Mouse (Mus musculus): Measurements from ENCODE around the gene Zdhhc23. TPM values are rescaled to one million over a fixed set of nuclear protein-coding genes. Genes with fewer than 3 reads are reported as not detected.

Zdhhc23 gene
- polyA plus RNA-seq, 1 experiment: 3.2 TPM

- H3K9ac ChIP-seq (ENCODE audit: low read depth, poor library complexity, severe bottlenecking): no peak overlapping the region
- H3K27me3 ChIP-seq (ENCODE audit: control insufficient read depth, insufficient read depth, low read length, poor library complexity, severe bottlenecking): no peaks in the 10 kb centered on the region
- H3K36me3 ChIP-seq (ENCODE audit: control insufficient read depth, insufficient read depth, low read length, poor library complexity, severe bottlenecking): no peaks in the 10 kb centered on the region
- no peak overlapping the region for H3K27ac ChIP-seq (ENCODE audit: insufficient read depth, low read length)
- no peak overlapping the region for H3K4me3 ChIP-seq (ENCODE audit: low read depth, low read length)
- TF ChIP-seq CTCF (IDR thresholded peaks at IDR 0.05; ENCODE audit: low read depth, low read length) (no peak), EP300 (IDR thresholded peaks at IDR 0.05; ENCODE audit: insufficient read depth, low read depth, low read length) (no peak), POLR2A (IDR thresholded peaks at IDR 0.05; ENCODE audit: insufficient read depth, low read length) (no peak)
- H3K9me3 ChIP-seq (replicated peaks; ENCODE audit: control insufficient read depth, insufficient read depth, low read length, poor library complexity, severe bottlenecking): no peaks in the 10 kb centered on the region
- no peaks in the 10 kb centered on the region for H3K4me1 ChIP-seq (ENCODE audit: control insufficient read depth, insufficient read depth, low read length)
These were observed 47.3 kb downstream of the Zdhhc23 start for GRCm38 (mm10) chr16:43932319-43932718.

GRCm38 (mm10) chr16:43931502-43931901, 48.1 kb downstream of the Zdhhc23 start:
- no peak overlapping the region for H3K4me3 ChIP-seq (ENCODE audit: low read depth, low read length)
- no peaks in the 10 kb centered on the region for H3K9me3 ChIP-seq (replicated peaks; ENCODE audit: control insufficient read depth, insufficient read depth, low read length, poor library complexity, severe bottlenecking)
- H3K27me3 ChIP-seq (ENCODE audit: control insufficient read depth, insufficient read depth, low read length, poor library complexity, severe bottlenecking): no peaks in the 10 kb centered on the region
- TF ChIP-seq EP300 (IDR thresholded peaks at IDR 0.05; ENCODE audit: insufficient read depth, low read depth, low read length): no peak
- no peak for TF ChIP-seq CTCF (IDR thresholded peaks at IDR 0.05; ENCODE audit: low read depth, low read length)
- TF ChIP-seq POLR2A (IDR thresholded peaks at IDR 0.05; ENCODE audit: insufficient read depth, low read length): no peak
- no peaks in the 10 kb centered on the region for H3K4me1 ChIP-seq (ENCODE audit: control insufficient read depth, insufficient read depth, low read length)
- no peak overlapping the region for H3K9ac ChIP-seq (ENCODE audit: low read depth, poor library complexity, severe bottlenecking)
- H3K27ac ChIP-seq (ENCODE audit: insufficient read depth, low read length): no peak overlapping the region
- no peaks in the 10 kb centered on the region for H3K36me3 ChIP-seq (ENCODE audit: control insufficient read depth, insufficient read depth, low read length, poor library complexity, severe bottlenecking)

- no peak overlapping the region for H3K9ac ChIP-seq (ENCODE audit: low read depth, poor library complexity, severe bottlenecking)
- H3K4me1 ChIP-seq (ENCODE audit: control insufficient read depth, insufficient read depth, low read length): no peaks in the 10 kb centered on the region
- H3K27me3 ChIP-seq (ENCODE audit: control insufficient read depth, insufficient read depth, low read length, poor library complexity, severe bottlenecking): no peaks in the 10 kb centered on the region
- H3K27ac ChIP-seq (ENCODE audit: insufficient read depth, low read length): no peak overlapping the region
- no peak overlapping the region for H3K4me3 ChIP-seq (ENCODE audit: low read depth, low read length)
- H3K9me3 ChIP-seq (replicated peaks; ENCODE audit: control insufficient read depth, insufficient read depth, low read length, poor library complexity, severe bottlenecking): no peaks in the 10 kb centered on the region
- no peaks in the 10 kb centered on the region for H3K36me3 ChIP-seq (ENCODE audit: control insufficient read depth, insufficient read depth, low read length, poor library complexity, severe bottlenecking)
- TF ChIP-seq CTCF (IDR thresholded peaks at IDR 0.05; ENCODE audit: low read depth, low read length) (no peak), POLR2A (IDR thresholded peaks at IDR 0.05; ENCODE audit: insufficient read depth, low read length) (no peak), EP300 (IDR thresholded peaks at IDR 0.05; ENCODE audit: insufficient read depth, low read depth, low read length) (no peak)
These were observed 49.0 kb downstream of the Zdhhc23 start for GRCm38 (mm10) chr16:43930577-43930976.

GRCm38 (mm10) chr16:43926341-43926859, 53.2 kb downstream of the Zdhhc23 start, which contains the start of gene Qtrt2:
Qtrt2 (minus strand) TSS chr16:43926809.
- Histone ChIP-seq H3K27ac (ENCODE audit: insufficient read depth, low read length) (peak within 1 kb of the TSS; percentile 54; the same call in 1 of the 2 replicates), H3K4me3 (ENCODE audit: low read depth, low read length) (no peak within 1 kb of the TSS), H3K27me3 (ENCODE audit: control insufficient read depth, insufficient read depth, low read length, poor library complexity, severe bottlenecking) (no peaks in the 10 kb centered on the region), H3K9me3 (replicated peaks; ENCODE audit: control insufficient read depth, insufficient read depth, low read length, poor library complexity, severe bottlenecking) (no peaks in the 10 kb centered on the region), H3K4me1 (ENCODE audit: control insufficient read depth, insufficient read depth, low read length) (no peaks in the 10 kb centered on the region), H3K36me3 (ENCODE audit: control insufficient read depth, insufficient read depth, low read length, poor library complexity, severe bottlenecking) (no peaks in the 10 kb centered on the region), H3K9ac (ENCODE audit: low read depth, poor library complexity, severe bottlenecking) (no peak within 1 kb of the TSS)
- TF ChIP-seq EP300 (IDR thresholded peaks at IDR 0.05; ENCODE audit: insufficient read depth, low read depth, low read length) (no peak), POLR2A (IDR thresholded peaks at IDR 0.05; ENCODE audit: insufficient read depth, low read length) (no peak), CTCF (IDR thresholded peaks at IDR 0.05; ENCODE audit: low read depth, low read length) (no peak)

GRCm38 (mm10) chr16:43925846-43926245, 53.7 kb downstream of the Zdhhc23 start:
- Histone ChIP-seq H3K9ac (ENCODE audit: low read depth, poor library complexity, severe bottlenecking) (no peak overlapping the region), H3K27me3 (ENCODE audit: control insufficient read depth, insufficient read depth, low read length, poor library complexity, severe bottlenecking) (no peaks in the 10 kb centered on the region), H3K4me1 (ENCODE audit: control insufficient read depth, insufficient read depth, low read length) (no peaks in the 10 kb centered on the region), H3K9me3 (replicated peaks; ENCODE audit: control insufficient read depth, insufficient read depth, low read length, poor library complexity, severe bottlenecking) (no peaks in the 10 kb centered on the region), H3K27ac (ENCODE audit: insufficient read depth, low read length) (0 out of 2 replicates have a peak overlapping the region, but pooled peaks have one; percentile 54), H3K4me3 (ENCODE audit: low read depth, low read length) (no peak overlapping the region), H3K36me3 (ENCODE audit: control insufficient read depth, insufficient read depth, low read length, poor library complexity, severe bottlenecking) (no peaks in the 10 kb centered on the region)
- TF ChIP-seq EP300 (IDR thresholded peaks at IDR 0.05; ENCODE audit: insufficient read depth, low read depth, low read length) (no peak), CTCF (IDR thresholded peaks at IDR 0.05; ENCODE audit: low read depth, low read length) (no peak), POLR2A (IDR thresholded peaks at IDR 0.05; ENCODE audit: insufficient read depth, low read length) (no peak)

- no peaks in the 10 kb centered on the region for H3K27me3 ChIP-seq (ENCODE audit: control insufficient read depth, insufficient read depth, low read length, poor library complexity, severe bottlenecking)
- H3K4me1 ChIP-seq (ENCODE audit: control insufficient read depth, insufficient read depth, low read length): no peaks in the 10 kb centered on the region
- H3K9me3 ChIP-seq (replicated peaks; ENCODE audit: control insufficient read depth, insufficient read depth, low read length, poor library complexity, severe bottlenecking): no peaks in the 10 kb centered on the region
- H3K36me3 ChIP-seq (ENCODE audit: control insufficient read depth, insufficient read depth, low read length, poor library complexity, severe bottlenecking): no peaks in the 10 kb centered on the region
- H3K4me3 ChIP-seq (ENCODE audit: low read depth, low read length): no peak overlapping the region
- no peak overlapping the region for H3K27ac ChIP-seq (ENCODE audit: insufficient read depth, low read length)
- TF ChIP-seq POLR2A (IDR thresholded peaks at IDR 0.05; ENCODE audit: insufficient read depth, low read length) (no peak), EP300 (IDR thresholded peaks at IDR 0.05; ENCODE audit: insufficient read depth, low read depth, low read length) (no peak), CTCF (IDR thresholded peaks at IDR 0.05; ENCODE audit: low read depth, low read length) (no peak)
- no peak overlapping the region for H3K9ac ChIP-seq (ENCODE audit: low read depth, poor library complexity, severe bottlenecking)
These were observed 54.5 kb downstream of the Zdhhc23 start for GRCm38 (mm10) chr16:43925001-43925558.
